Mouse (Mus musculus) embryo, embryonic 9.5 days (tissue): ENCODE data around the gene Olfr453.

Source experiments
- DNase-seq: peaks from one replicate; pipeline ENCODE4 v3.0.0-alpha.2; 2017; ENCODE audit errors: extremely low spot score

Gene Olfr453

GRCm38 (mm10) chr6:42739071-42739470, at the start of gene Olfr453:
Gene Olfr453, plus strand, starts transcription at chr6:42739371.
- DNase-seq: no peak

GRCm38 (mm10) chr6:42689761-42690160, 49.4 kb upstream of the Olfr453 start:
- DNase-seq: no peak

- DNase-seq: peak; percentile 87
These were observed 47.0 kb upstream of the Olfr453 start for GRCm38 (mm10) chr6:42692154-42692516.

GRCm38 (mm10) chr6:42692517-42693190, 46.5 kb upstream of the Olfr453 start:
- peak; percentile 88 for DNase-seq

- DNase-seq: peak; percentile 84
These were observed 29.6 kb upstream of the Olfr453 start, which contains the start of gene Tcaf1 for GRCm38 (mm10) chr6:42709291-42710211. Gene Tcaf1, minus strand, starts transcription at chr6:42710088.

- no peak for DNase-seq
These were observed 24.5 kb upstream of the Olfr453 start for GRCm38 (mm10) chr6:42714668-42715067.

GRCm38 (mm10) chr6:42717973-42718372, 21.2 kb upstream of the Olfr453 start:
- DNase-seq: no peak

- no peak for DNase-seq
These were observed 3.1 kb downstream of the Olfr453 start for GRCm38 (mm10) chr6:42742303-42742702.

GRCm38 (mm10) chr6:42747846-42748245, 8.7 kb downstream of the Olfr453 start:
- no peak for DNase-seq

GRCm38 (mm10) chr6:42756104-42756503, 16.9 kb downstream of the Olfr453 start, which contains the start of gene Olfr38:
Gene Olfr38, plus strand, starts transcription at chr6:42756404.
- DNase-seq: no peak

- DNase-seq: no peak
These were observed 37.9 kb downstream of the Olfr453 start for GRCm38 (mm10) chr6:42777066-42777465.

GRCm38 (mm10) chr6:42784793-42785192, 45.6 kb downstream of the Olfr453 start, which contains the start of gene Olfr452:
Gene Olfr452, plus strand, starts transcription at chr6:42785093.
- DNase-seq: no peak

GRCm38 (mm10) chr6:42790247-42790948, 51.2 kb downstream of the Olfr453 start:
- DNase-seq: no peak

- DNase-seq: no peak
These were observed 51.9 kb downstream of the Olfr453 start for GRCm38 (mm10) chr6:42790949-42791556.

- DNase-seq: no peak
These were observed 55.8 kb downstream of the Olfr453 start for GRCm38 (mm10) chr6:42794982-42795381.
